Mouse (Mus musculus): ENCODE measurements around the gene Ank3. TPM values are rescaled to one million over a fixed set of nuclear protein-coding genes. Genes with fewer than 3 reads are reported as not detected.
A peak's percentile ranks its signal among the peaks of the same experiment; 100 is the strongest.

Ank3 gene
- total RNA-seq, 2 experiments from 2014 or later: 84.2 to 92.8 TPM

DNA sequence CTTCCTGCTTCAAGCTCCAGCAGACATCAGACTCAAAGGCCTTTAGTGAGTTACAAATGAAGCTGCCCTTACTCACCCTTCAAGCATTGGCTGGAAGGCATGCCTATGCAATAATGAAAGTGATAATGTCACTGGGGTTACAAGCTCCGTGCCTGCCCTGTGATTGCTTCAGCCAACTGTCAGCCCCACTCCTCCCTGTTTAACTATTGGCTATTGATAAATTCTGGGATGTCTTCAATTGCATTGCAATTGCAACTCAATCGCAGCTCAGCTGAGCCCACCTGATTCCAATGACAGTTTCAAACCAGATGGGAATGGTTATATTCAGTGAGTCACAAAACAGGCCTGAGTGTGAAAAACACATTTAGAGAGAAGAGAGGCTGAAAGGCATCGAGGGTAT is 80.3 kb downstream of the Ank3 start:
- no peak for DNase-seq

DNA sequence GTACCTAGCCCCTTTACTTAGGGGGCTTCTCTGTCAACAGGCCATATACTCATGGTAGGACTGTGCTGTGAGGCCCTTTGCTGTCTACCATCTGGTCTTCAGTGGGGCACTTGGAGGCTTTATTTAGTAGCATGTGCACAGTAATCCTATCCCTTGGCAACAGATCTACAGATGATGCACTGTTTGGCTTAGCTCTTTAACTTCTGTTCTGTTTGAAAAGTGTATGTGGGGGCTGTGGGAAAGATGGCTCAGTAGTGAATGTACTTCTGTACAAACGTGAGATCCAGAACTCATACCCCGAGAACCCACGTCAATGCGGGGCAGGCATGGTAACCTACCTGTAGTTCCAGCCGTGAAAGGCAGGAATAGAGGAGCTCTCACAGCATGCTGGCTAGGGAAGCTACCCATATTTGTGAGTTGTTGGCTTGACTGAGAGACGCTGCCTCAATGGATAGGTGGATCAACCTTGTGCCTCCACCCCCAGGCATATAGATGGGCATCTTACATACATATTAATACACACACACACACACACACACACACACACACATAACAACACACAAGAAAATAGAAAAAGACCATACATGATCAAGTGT is 86.7 kb downstream of the Ank3 start:
- no peak for DNase-seq

DNA sequence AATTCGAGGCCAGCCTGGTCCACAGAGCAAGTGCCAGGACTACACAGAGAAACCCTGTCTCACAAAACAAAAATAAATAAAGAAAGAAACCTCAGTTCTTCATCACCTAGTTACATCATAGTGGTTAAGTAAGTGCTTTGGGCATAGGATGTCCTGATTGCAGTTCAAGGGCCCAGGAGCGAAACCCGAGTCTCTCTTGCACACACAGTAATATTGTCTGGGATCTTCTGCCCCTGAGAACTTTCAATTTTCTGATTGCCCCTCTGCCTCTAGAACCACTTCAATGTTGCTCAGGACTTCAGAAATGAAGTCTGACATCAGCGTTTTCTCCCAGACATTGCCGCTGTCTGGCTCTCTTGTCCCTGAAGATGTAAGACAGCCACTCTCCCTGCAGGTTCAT is 91.6 kb downstream of the Ank3 start:
- no peak for DNase-seq

DNA sequence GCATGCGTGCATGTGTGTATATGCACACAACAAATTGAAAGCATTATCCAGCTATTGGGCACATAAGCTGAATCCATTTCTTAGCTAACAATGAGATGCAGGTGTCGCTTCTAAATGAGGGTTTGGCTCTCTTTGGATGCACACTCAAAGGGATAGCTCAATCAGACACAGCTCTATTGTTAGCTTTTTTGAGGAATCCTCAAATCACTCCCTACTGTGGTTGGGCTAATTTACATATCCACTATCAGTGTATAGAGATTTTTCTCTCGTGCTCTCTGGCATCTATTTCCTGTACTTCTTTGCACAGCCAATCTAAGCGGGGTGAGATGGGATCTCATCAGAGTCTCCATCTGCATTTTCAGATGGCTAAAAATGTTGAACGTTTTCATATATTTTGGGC is 93.4 kb downstream of the Ank3 start:
- no peak for DNase-seq

DNA sequence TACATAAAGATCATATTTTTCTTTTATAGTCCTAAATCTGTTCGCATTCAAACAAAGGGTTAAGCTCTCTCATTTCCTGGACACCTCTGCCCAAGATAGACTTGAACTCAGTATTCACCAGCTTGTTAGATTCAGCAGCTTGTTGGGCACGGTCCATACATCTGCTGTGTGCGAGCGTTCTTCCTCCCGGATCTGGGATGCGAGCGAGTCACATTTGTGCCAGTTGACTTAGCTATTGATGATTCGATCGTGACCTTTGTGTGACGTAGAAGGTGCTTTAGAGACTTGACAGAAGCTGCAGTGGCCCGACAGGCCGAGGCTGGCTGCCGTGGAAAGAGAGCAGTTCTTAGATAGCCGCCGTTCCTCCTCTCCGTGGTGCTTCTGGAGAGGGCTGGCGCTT is 98.8 kb downstream of the Ank3 start:
- DNase-seq: no peak

DNA sequence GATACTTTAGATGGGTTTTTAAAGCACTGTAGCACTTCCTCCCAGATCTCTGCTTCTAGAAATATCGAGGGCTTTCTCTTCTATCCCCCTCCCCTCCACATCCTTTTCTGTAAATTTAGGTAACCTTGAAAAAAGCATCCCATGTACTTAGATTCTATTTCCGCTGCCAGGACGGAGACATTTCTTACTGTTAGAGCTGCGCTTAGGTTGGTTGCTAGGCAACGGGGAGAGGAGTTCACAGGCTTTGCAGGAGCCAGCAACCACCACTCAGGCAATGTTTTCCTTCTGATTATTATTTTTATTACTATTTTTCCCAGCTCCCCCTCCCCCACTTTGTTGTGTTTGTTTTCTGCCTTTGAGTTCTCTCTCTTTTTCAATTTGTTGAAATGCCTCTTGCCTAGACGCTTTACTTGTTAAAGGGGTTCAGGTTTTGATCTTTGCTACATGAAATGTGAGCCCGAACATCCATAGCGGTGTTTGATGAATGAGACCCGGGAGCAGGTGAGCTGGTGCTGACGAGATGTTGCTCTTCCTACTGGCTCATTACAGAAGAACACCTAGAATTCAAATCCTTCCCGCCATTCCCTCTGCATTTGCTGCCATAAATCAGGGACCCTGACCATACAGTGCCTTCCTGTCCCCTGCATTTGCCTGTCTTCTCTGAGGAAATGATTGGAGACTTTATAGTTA is 101.7 kb downstream of the Ank3 start:
- DNase-seq: peak; percentile 9

DNA sequence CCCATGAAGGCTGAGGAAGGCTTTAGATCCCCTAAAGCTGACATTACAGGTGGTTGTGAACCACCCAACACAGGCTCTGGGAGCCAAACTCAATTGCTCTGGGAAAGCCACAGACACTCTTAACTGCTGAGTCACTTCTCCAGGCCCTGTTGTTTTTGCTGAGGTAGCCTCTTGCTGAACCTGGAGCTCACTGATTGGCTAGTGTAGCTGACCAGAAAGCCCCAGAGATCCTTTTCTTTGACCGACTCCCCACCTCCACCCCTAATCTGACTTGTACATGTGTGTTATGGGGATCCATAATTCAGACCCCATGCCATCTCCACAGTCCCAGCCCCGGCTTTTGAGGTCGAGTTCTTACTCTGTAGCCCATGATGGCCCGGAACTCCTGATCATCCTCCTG is 105.2 kb downstream of the Ank3 start:
- DNase-seq: no peak

DNA sequence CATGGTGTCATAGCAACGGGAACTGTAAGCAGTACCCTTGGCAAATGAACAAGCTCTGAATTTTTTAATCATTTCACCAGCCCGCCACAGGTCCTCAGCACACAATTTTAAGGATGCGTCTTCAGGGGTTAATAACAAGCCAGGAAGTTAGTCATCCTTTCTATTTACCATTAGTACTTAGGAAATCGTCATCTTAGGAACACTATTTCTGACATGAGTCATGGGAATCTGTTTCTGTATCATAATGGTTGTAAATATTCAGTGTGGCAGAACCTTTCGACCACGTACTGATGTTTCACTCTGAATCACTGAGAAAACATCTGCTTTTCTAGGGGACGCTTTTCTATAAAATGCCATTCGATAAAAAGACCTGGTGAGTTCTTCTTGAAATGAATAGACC is 109.1 kb downstream of the Ank3 start:
- DNase-seq: no peak

DNA sequence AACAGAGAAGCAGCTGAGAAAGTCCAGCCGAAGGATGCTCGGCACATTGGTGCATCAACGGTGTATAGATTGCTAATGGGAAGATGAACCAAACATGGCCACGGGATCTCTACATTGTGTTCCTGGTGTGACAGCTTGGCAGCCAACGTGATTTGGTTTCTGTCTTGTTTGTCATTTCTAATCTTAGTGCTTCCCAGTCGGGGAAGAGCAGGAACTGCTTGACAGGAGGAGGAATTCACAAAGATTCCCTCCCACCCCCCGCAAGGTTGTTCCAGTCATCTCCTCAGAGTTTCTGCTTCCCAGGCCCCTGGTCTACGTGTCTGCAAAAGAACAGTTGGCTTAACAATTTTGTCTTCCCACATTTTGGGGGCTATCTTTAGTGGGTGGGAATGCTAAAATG is 111.8 kb downstream of the Ank3 start:
- DNase-seq: no peak

DNA sequence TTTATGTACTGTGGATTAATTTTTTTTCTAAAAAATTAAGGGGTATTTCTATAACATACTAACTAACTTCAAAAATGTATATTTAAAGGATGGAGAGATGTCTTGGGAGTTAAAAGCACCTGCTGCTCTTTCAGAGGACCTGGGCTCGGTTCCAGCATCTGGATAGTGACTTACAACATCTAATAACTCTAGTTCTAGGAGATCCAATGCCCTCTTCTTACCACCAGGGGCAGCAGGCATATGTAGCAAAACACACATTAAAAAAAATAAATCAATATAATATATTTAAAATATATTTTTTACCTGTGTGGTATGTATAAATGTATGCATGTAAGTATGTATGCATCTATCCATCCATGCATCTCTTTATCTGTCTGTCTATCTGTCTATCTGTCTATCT is 112.7 kb downstream of the Ank3 start:
- no peak for DNase-seq

DNA sequence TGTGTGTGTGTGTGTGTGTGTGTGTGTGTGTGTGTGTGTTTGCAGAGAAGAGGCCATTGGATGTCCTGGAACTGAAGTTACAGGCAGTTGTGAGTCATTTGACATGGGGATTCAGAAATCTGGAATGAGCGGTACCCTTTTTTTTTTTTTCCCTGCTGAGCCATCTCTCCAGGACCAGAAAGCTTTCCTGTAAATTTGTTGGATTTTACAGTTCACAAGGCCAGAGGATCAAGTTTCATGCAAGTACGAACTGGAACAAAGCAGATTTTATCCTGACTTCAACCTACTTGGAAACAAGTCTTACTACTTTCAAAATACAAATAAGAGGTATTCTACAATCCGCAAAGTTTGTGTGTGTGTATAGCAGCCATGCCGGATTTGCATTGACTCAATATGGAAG is 123.4 kb downstream of the Ank3 start:
- no peak for DNase-seq

DNA sequence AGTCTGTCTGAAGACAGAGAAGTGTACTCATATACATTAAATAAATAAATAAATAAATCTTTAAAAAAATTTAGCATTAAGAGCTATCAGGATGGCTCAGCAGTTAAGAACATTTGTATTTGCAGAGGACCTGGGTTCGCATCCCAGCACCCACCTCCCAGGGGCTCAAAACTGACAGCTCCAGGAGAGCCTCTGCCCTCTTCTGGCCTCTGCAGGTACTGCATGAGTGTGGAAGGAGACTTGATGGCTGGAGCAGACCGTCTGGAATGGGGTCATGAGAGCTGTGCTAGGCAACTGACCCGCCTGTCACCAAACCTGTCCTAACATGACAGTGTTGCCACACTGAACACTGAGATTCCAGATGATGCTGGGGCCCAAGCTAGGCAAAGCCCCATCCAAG is 124.6 kb downstream of the Ank3 start:
- peak; percentile 34 for DNase-seq

DNA sequence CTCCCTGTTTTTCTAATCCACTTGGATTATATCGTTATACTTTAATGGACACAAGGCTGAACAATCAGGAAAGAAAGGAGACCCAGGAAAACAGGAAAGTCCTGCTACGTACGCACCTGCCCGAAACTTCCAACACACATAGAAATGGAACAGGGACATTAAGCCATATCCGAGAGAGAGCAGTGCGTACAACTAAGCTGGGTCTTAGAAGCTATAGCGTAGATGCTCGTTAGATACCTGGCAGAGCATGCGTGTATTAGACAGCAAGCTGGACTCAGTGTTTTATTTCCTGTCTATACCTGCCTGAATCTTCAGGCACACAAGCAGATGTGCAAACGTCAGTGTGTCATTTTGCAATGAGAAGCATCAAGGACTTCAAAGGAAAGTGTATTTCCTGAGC is 128.7 kb downstream of the Ank3 start:
- no peak for DNase-seq

DNA sequence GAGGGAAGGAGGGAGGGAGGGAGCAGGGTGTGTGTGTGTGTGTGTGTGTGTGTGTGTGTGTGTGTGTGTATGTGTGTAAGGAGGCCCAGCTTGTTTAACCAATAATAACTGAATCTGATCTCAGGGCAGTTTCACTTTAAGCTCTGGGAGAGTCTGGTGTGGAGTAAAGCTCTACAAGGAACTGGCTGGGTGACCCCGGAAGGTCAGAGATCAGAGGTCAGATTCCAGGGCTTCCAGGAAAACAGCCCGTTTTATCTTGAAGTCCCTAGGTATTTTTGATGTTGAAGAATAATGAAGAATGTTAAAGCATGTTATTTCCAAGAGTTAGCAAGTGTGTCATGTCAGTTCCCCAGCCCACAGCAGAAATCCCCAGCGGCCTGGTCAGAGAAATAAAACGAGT is 130.2 kb downstream of the Ank3 start:
- no peak for DNase-seq

DNA sequence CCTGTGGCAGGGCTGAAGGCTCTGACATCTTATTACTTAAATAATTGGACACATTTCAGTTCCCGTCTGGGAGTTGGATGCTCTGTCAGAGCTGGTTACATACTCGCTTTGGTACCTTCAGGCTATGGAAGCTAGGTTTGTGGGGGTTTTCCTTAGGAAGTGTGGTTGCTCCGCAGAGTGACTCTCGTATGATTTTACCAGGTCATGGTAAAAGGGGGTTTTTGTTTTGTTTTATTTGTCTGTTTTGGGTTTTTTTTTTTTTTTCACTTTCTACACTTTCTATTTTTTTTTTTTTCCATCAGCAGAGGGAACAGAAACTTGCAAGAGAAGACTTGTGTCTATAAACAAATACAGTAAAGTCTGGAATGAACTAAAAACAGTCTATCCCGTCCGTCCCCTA is 131.8 kb downstream of the Ank3 start:
- no peak for DNase-seq

DNA sequence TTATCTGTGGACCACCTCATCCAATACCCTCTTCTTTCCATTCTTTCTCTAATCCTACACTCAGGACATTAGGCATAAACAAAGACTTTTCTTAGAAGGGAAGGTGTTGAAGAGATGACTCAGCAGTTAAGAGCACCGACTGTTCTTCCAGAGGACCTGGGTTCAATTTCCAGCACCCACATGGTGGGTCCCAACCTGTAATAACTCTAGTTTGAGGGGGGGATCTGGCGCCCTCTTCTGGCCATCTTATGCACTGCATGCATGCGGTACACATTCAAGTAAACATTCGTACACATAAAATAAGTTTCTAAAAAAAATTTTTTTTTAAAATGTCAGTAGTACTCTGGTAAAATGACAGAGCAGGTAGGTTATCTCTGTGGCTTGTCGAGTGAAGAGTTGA is 133.0 kb downstream of the Ank3 start:
- no peak for DNase-seq

DNA sequence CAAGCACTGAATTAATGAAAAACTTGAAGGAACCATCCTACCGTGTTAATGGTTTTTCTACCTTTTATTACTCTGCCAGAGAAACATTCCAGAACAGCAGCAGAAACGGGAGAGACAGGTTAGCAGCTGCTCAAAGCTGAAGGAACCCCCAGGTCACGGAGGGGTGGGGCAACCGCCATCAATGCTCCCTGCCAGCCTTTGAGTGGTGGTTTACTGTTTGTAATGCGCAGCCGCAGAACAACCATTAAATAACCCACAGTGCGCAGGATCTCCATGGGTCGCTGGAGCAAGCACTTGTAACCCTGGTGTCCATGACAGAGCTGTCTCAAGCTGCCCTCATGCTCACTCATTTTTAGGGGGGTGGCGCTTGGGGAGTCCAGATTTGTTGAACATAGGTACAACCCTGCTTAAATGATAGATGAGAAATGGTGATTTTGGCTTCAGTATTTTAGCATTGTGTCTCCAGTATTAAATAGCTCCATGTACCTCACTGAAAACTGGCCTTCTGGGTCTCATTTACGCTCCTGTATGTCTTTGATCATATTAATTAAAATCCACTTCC is 133.7 kb downstream of the Ank3 start:
- DNase-seq: no peak

DNA sequence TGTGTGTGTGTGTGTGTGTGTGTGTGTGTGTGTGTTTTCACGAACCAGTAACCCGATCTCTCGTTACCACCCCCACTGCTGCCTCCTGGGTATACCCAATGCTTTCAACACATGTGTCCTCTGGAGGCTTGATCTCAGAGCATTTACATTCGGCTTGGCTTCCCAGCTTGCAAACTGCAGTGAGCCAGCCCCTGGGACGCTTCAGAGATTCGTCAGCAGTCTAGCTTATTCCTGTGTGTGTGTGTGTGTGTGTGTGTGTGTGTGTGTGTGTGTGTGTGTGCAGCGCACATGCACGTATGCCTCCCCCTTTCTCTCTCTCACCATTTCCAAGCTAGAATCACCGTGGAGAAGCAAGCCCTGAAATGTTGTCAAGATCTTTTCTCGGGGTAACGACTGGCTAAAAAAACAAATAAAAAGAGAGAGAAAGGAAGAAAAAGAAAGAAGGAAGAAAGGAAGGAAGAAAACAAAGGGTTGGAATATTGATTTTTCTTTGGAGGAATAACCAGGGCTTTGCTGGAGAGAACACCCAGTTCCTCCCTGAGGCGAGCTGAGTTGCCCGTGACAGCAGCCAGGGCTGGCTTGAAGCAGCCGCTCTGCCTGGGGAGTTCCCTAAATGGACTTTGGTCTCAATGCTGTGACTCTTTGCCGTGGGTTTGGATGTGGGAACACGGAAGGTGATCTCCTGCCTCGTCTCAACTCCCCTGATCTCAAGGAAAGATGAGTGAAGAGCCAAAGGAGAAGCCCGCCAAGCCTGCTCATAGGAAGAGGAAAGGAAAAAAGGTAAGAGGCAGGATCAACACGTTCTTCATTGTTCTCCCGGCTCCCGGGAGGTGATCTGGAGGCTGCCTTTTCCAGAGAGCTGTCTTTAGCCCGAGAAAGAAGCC is 135.2 kb downstream of the Ank3 start:
- DNase-seq: peak; percentile 63

DNA sequence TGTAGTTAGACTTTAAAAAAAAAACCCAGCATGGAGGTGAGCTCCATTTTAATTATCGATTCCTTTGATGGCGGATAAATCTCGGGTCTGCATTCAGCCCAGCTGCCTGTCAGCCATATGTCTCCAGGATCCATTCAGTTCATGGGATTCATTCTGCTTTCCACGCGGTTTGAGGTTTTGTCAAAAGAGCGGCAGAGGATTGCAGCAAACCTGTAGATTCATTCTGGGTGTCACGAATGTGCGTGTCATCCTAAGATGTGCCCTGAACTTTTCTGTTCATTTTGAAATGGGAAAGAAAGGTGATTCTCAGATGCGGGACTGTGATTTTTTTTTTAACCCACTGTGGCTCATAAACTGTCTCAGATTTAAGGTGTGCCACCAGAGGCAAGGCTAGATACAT is 136.1 kb downstream of the Ank3 start:
- no peak for DNase-seq

DNA sequence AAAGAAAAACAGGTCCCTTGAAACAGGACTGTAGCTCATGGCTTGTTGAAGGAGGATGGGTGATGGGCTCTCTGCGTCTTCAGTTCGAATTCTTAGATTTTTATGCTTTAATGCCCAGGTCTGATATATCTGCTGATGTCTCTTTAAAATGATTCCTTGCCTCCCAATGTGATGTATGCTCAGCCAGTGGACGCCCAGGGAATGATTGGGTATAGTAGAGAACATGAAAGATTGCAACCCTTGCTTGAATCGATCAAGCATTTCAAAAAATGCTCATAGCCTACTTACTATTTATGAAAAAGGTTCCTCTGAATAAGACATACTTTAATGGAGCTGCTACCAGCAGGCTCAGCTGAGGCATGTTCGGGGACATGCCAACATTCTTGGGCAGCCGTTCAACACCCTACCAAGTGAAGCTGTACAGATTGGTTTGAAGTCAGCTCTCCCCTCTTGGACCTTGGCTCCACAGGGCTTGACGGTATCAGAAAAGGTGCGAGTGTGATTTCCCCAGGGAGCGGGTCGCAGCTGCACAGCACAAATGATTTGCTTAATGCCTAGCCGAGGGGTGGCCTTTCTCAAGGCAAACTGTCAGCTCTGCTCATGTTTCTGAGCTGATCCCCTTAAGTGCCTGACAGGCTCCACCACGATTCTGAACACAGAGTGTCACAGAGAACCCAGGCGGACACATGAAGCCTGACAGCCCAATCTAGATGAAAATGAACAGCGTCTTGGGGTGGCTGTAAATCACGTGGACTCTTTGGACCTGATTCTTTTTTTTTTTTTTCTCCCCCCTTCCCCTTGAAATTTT is 136.8 kb downstream of the Ank3 start:
- DNase-seq: peak; percentile 70

DNA sequence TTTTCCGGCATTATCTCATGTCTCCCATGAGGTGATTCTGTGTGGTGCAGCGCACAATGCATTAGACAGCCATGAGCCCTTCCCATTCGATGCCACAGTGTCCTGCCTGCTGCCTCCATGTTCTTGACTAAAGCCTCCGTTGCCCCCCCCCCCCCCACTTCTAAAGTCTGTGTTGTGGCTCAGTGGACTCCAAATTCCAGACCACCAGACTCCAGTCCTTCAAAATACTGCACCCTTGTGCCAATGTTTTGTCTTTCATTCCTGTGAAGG is 137.3 kb downstream of the Ank3 start:
- DNase-seq: no peak

DNA sequence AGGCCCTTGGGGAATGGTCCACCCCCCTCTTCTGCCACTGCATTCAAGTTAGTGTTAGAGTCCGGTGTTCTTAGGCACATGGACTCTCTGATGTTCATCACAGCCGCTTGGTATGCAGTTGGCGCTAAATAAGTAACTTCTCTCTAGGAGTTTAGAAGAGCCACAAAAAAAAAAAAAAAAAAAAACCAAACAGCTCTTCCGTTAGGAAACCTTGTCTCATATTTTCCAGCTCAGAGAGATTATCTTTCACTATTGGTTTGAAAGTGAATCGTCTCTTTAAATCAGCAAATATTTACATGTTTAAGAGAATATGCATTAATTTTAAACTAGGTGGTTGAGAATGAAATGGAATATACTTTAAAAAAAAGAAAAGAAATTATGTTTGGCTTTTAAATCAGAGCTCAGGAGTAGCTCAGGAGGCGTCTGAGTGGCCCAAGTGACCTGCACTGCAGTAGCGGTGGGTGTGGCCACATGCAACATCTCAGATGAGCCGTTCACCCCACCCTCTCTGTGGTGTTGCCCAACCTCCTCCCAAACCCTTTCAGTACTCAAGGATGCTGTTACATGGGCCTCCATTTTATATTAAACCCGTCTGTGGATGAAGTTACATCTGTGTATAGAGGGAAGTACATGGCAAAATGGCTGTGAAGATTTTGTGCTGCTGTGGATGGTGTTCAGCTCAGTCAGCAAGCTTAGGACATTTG is 138.0 kb downstream of the Ank3 start:
- DNase-seq: no peak

Data from heart, postnatal 4 days (tissue).